Mouse (Mus musculus): Measurements from ENCODE around the gene Dot1l. TPM values are rescaled to one million over a fixed set of nuclear protein-coding genes. Genes with fewer than 3 reads are reported as not detected.

Dot1l gene
- polyA plus RNA-seq (2014; fragmentation: Illumina TruSeq; extraction: RNeasy Lipid Tissue Mini Kit (QIAGEN cat#74804)) = 3.4 TPM

GRCm38 (mm10) chr10:80754594-80755290, at the start of gene Dot1l:
Gene Dot1l, plus strand, starts transcription at chr10:80755206.

GRCm38 (mm10) chr10:80742180-80742978, 12.6 kb upstream of the Dot1l start, which contains the start of gene Ap3d1:
Gene Ap3d1, minus strand, starts transcription at chr10:80742264.

GRCm38 (mm10) chr10:80798150-80799006, 43.4 kb downstream of the Dot1l start, which contains the start of the genes Sf3a2 and Plekhj1:
Gene Sf3a2, plus strand, starts transcription at chr10:80798198.
Gene Plekhj1, minus strand, starts transcription at chr10:80798626.

GRCm38 (mm10) chr10:80804916-80805315, 49.9 kb downstream of the Dot1l start, which contains the start of gene Amh:
Gene Amh, plus strand, starts transcription at chr10:80805243.

GRCm38 (mm10) chr10:80813366-80813765, 58.4 kb downstream of the Dot1l start, which contains the start of gene Jsrp1:
Gene Jsrp1, minus strand, starts transcription at chr10:80813498.

GRCm38 (mm10) chr10:80826151-80827062, 71.4 kb downstream of the Dot1l start, which contains the start of gene Oaz1:
Gene Oaz1, plus strand, starts transcription at chr10:80826656.

GRCm38 (mm10) chr10:80843931-80844547, 89.0 kb downstream of the Dot1l start, which contains the start of gene Lingo3:
Gene Lingo3, minus strand, starts transcription at chr10:80844039.

Other genes with a start within 250 kb of the Dot1l start
- not detected for gene Atp8b3, start 216.1 kb upstream of the Dot1l start, polyA plus RNA-seq (2014; fragmentation: Illumina TruSeq; extraction: RNeasy Lipid Tissue Mini Kit (QIAGEN cat#74804))
- 0.77 TPM for gene Rexo1, start 193.6 kb upstream of the Dot1l start, polyA plus RNA-seq (2014; fragmentation: Illumina TruSeq; extraction: RNeasy Lipid Tissue Mini Kit (QIAGEN cat#74804))
- gene Klf16, start 177.9 kb upstream of the Dot1l start, polyA plus RNA-seq (2014; fragmentation: Illumina TruSeq; extraction: RNeasy Lipid Tissue Mini Kit (QIAGEN cat#74804)) = 3.8 TPM
- gene Abhd17a, start 164.9 kb upstream of the Dot1l start, polyA plus RNA-seq (2014; fragmentation: Illumina TruSeq; extraction: RNeasy Lipid Tissue Mini Kit (QIAGEN cat#74804)) = not detected
- gene Scamp4, start 152.3 kb upstream of the Dot1l start, polyA plus RNA-seq (2014; fragmentation: Illumina TruSeq; extraction: RNeasy Lipid Tissue Mini Kit (QIAGEN cat#74804)) = not detected
- not detected for gene Adat3, start 152.3 kb upstream of the Dot1l start, polyA plus RNA-seq (2014; fragmentation: Illumina TruSeq; extraction: RNeasy Lipid Tissue Mini Kit (QIAGEN cat#74804))
- not detected for gene Gm49322, start 149.2 kb upstream of the Dot1l start, polyA plus RNA-seq (2014; fragmentation: Illumina TruSeq; extraction: RNeasy Lipid Tissue Mini Kit (QIAGEN cat#74804))
- 0.77 TPM for gene Csnk1g2, start 132.4 kb upstream of the Dot1l start, polyA plus RNA-seq (2014; fragmentation: Illumina TruSeq; extraction: RNeasy Lipid Tissue Mini Kit (QIAGEN cat#74804))
- gene Btbd2, start 98.1 kb upstream of the Dot1l start, polyA plus RNA-seq (2014; fragmentation: Illumina TruSeq; extraction: RNeasy Lipid Tissue Mini Kit (QIAGEN cat#74804)) = 0.51 TPM
- 1.5 TPM for gene Mknk2, start 77.1 kb upstream of the Dot1l start, polyA plus RNA-seq (2014; fragmentation: Illumina TruSeq; extraction: RNeasy Lipid Tissue Mini Kit (QIAGEN cat#74804))
- 3.1 TPM for gene Mob3a, start 53.2 kb upstream of the Dot1l start, polyA plus RNA-seq (2014; fragmentation: Illumina TruSeq; extraction: RNeasy Lipid Tissue Mini Kit (QIAGEN cat#74804))
- 0.46 TPM for gene Izumo4, start 53.0 kb upstream of the Dot1l start, polyA plus RNA-seq (2014; fragmentation: Illumina TruSeq; extraction: RNeasy Lipid Tissue Mini Kit (QIAGEN cat#74804))
- 8.9 TPM for gene Ap3d1, start 12.9 kb upstream of the Dot1l start, polyA plus RNA-seq (2014; fragmentation: Illumina TruSeq; extraction: RNeasy Lipid Tissue Mini Kit (QIAGEN cat#74804))
- gene Sf3a2, start 43.0 kb downstream of the Dot1l start, polyA plus RNA-seq (2014; fragmentation: Illumina TruSeq; extraction: RNeasy Lipid Tissue Mini Kit (QIAGEN cat#74804)) = 6.4 TPM
- gene Plekhj1, start 43.4 kb downstream of the Dot1l start, polyA plus RNA-seq (2014; fragmentation: Illumina TruSeq; extraction: RNeasy Lipid Tissue Mini Kit (QIAGEN cat#74804)) = 2.9 TPM
- not detected for gene Amh, start 50.0 kb downstream of the Dot1l start, polyA plus RNA-seq (2014; fragmentation: Illumina TruSeq; extraction: RNeasy Lipid Tissue Mini Kit (QIAGEN cat#74804))
- not detected for gene Jsrp1, start 58.3 kb downstream of the Dot1l start, polyA plus RNA-seq (2014; fragmentation: Illumina TruSeq; extraction: RNeasy Lipid Tissue Mini Kit (QIAGEN cat#74804))
- gene Oaz1, start 71.5 kb downstream of the Dot1l start, polyA plus RNA-seq (2014; fragmentation: Illumina TruSeq; extraction: RNeasy Lipid Tissue Mini Kit (QIAGEN cat#74804)) = 134 TPM
- gene Lingo3, start 88.8 kb downstream of the Dot1l start, polyA plus RNA-seq (2014; fragmentation: Illumina TruSeq; extraction: RNeasy Lipid Tissue Mini Kit (QIAGEN cat#74804)) = not detected
- 3.4 TPM for gene Lsm7, start 100.0 kb downstream of the Dot1l start, polyA plus RNA-seq (2014; fragmentation: Illumina TruSeq; extraction: RNeasy Lipid Tissue Mini Kit (QIAGEN cat#74804))
- not detected for gene Sppl2b, start 100.1 kb downstream of the Dot1l start, polyA plus RNA-seq (2014; fragmentation: Illumina TruSeq; extraction: RNeasy Lipid Tissue Mini Kit (QIAGEN cat#74804))
- not detected for gene Tmprss9, start 116.6 kb downstream of the Dot1l start, polyA plus RNA-seq (2014; fragmentation: Illumina TruSeq; extraction: RNeasy Lipid Tissue Mini Kit (QIAGEN cat#74804))
- not detected for gene Timm13, start 145.8 kb downstream of the Dot1l start, polyA plus RNA-seq (2014; fragmentation: Illumina TruSeq; extraction: RNeasy Lipid Tissue Mini Kit (QIAGEN cat#74804))
- gene Lmnb2, start 163.0 kb downstream of the Dot1l start, polyA plus RNA-seq (2014; fragmentation: Illumina TruSeq; extraction: RNeasy Lipid Tissue Mini Kit (QIAGEN cat#74804)) = 0.51 TPM
- gene Gadd45b, start 174.9 kb downstream of the Dot1l start, polyA plus RNA-seq (2014; fragmentation: Illumina TruSeq; extraction: RNeasy Lipid Tissue Mini Kit (QIAGEN cat#74804)) = 8.4 TPM

Measured in ovary, adult 10 weeks (tissue).